Mouse (Mus musculus): ENCODE results near the gene Exoc2.

- no peak for TF ChIP-seq POLR2A (IDR thresholded peaks at IDR 0.05; ENCODE audit: insufficient read length, low read depth)
- TF ChIP-seq USF1 (IDR thresholded peaks at IDR 0.05; ENCODE audit: low read depth): no peak
- TF ChIP-seq REST (IDR thresholded peaks at IDR 0.05; ENCODE audit: insufficient read depth, insufficient read length): no peak
- no peak for TF ChIP-seq MYOG (IDR thresholded peaks at IDR 0.05; ENCODE audit: control insufficient read depth in 1 of 3, insufficient read depth in 1 of 3, insufficient read length in 2 of 3, low read depth in 2 of 3)
- no peak for TF ChIP-seq POLR2AphosphoS2 (IDR thresholded peaks at IDR 0.05; ENCODE audit: insufficient read length, low read depth)
- no peak for TF ChIP-seq TCF12 (IDR thresholded peaks at IDR 0.05; ENCODE audit: insufficient read depth, poor library complexity, severe bottlenecking)
- no peak for TF ChIP-seq TCF3 (IDR thresholded peaks at IDR 0.05; ENCODE audit: insufficient read length, low read depth)
- TF ChIP-seq CEBPB (IDR thresholded peaks at IDR 0.05; ENCODE audit: insufficient read depth, poor library complexity, severe bottlenecking): no peak
- no peak for TF ChIP-seq E2F4 (IDR thresholded peaks at IDR 0.05; ENCODE audit: insufficient read depth)
- no peak for TF ChIP-seq MAX (IDR thresholded peaks at IDR 0.05; ENCODE audit: low read depth)
- TF ChIP-seq MYOD1 (IDR thresholded peaks at IDR 0.05; ENCODE audit: control insufficient read depth in 1 of 3, insufficient read length in 2 of 3, low read depth in 2 of 3): no peak
- TF ChIP-seq SRF (IDR thresholded peaks at IDR 0.05; ENCODE audit: control insufficient read depth, insufficient read length, low read depth): no peak
Observed at GRCm38 (mm10) chr13:30764014-30764740, 209.7 kb downstream of the Exoc2 start.
